Mouse (Mus musculus) C2C12 (cell line): Measurements from ENCODE around the gene Itch.

ENCODE experiments used
- CEBPB ChIP-seq: IDR thresholded peaks from one replicate; pipeline ENCODE4 v1.6.1; 2011; ENCODE audit warnings: low read depth, mild to moderate bottlenecking, control low read depth, moderate library complexity
- CTCF ChIP-seq: IDR thresholded peaks from one replicate; pipeline ENCODE4 v1.5.1; 2011; ENCODE audit not compliant: control insufficient read depth, insufficient read depth, insufficient read length
- FOSL1 ChIP-seq: IDR thresholded peaks from one replicate; pipeline ENCODE4 v1.8.0; 2011; ENCODE audit warnings: mild to moderate bottlenecking, low read length; ENCODE audit not compliant: poor library complexity, insufficient read depth, severe bottlenecking
- MAX ChIP-seq: IDR thresholded peaks from one replicate; pipeline ENCODE4 v1.6.1; 2011; ENCODE audit warnings: mild to moderate bottlenecking, control low read depth
- MYOD1 ChIP-seq: IDR thresholded peaks from one replicate; pipeline ENCODE4 v1.6.1; 2011; ENCODE audit warnings: low read depth; ENCODE audit not compliant: control insufficient read depth, insufficient read length
- MYOG ChIP-seq: IDR thresholded peaks from one replicate; pipeline ENCODE4 v1.6.1; 2011; ENCODE audit not compliant: control insufficient read depth, insufficient read length; ENCODE audit errors: extremely low read depth
- USF1 ChIP-seq: IDR thresholded peaks from one replicate; pipeline ENCODE4 v1.6.1; 2011; ENCODE audit warnings: low read depth, mild to moderate bottlenecking, control low read depth, moderate library complexity

DNA sequence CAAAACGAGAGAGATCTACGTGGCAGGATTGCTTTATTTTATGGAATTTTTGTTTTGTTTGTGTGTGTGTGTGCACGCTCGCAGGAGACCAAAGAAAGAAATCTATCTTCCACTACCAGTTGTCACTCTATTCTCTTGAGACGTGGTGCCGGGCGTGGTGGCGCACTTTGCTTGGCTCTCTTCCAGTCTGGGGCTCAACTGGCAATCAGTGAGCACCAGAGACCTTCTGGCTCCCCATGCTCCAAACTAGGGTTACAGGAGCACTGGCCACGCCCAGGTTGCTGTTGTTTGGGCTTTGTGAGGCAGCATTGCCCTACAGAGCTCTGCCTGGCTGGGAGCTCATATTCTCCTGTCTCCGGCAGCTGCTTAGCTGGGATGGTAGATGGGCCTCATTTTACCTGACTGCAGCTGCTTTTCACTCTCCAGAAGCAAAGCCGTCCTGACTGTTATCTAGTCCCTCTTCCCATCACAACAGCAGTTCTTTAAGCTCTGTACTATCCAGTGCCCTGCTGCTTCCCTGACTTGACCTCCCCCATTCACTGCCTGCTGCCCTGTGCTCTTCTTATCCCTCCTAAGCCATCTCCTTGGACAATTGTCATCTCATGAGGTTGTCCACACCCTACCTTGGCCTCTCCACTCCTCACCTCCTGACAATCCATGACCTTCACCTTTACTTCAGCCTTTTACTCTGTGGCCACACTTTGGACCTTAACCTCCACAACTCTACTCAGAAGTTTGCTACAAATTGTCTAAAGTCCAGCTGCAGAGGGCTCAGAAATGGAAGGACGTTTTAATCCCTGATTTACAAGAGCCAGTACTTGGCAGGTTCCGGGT, 42.2 kb upstream of the Itch start:
- TF ChIP-seq MAX = no peak
- no peak for TF ChIP-seq CTCF
- TF ChIP-seq USF1 = no peak
- no peak for TF ChIP-seq CEBPB
- TF ChIP-seq FOSL1 = no peak
- TF ChIP-seq MYOD1 = no peak
- TF ChIP-seq MYOG = no peak
